Mouse (Mus musculus) bone marrow macrophage, adult 2 months (primary cell): Measurements from ENCODE around the gene OR5BS1P.

Experiments used
- CTCF ChIP-seq: IDR thresholded peaks from 2 replicates; pipeline ENCODE4 v1.5.1; 2012; ENCODE audit warnings: low read depth, mild to moderate bottlenecking, low read length, moderate library complexity
- POLR2A ChIP-seq: IDR thresholded peaks from 2 replicates; pipeline ENCODE4 v1.6.1; 2012; ENCODE audit warnings: mild to moderate bottlenecking, low read depth, low read length, borderline replicate concordance

DNA sequence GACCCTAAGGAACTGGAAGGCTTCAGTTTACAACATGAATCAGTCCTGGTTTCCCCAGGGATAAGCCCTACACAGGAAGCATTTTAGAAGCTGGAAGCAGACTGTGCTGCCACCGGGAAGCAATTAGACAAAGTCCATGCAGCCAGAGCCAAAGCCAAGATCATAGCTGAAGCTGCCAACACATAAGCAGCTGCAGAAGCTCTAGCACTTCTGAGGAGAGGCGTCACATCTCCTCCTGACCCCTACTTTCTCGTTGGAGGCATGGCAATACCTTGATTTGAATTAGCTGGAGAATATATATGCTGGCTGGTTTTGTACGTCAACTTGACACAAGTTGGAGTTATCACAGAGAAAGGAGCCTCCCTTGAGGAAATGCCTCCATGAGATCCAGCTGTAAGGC is 48.8 kb upstream of the OR5BS1P start:
- TF ChIP-seq CTCF = no peak
- TF ChIP-seq POLR2A = no peak
